Mouse (Mus musculus): ENCODE data around the gene Atp6v1e1. TPM values are rescaled to one million over a fixed set of nuclear protein-coding genes. Genes with fewer than 3 reads are reported as not detected.

Gene Atp6v1e1
- total RNA-seq, 1 experiment = 126 TPM

GRCm38 (mm10) chr6:120798905-120799304, 23.7 kb downstream of the Atp6v1e1 start:
- peaks cover 73% of the 10 kb centered on the region for H3K36me3 ChIP-seq (ENCODE audit: control insufficient read depth, insufficient read depth, low read length, poor library complexity, severe bottlenecking)
- DNase-seq (ENCODE audit: low read depth, low spot score) = no peak
- no peaks in the 10 kb centered on the region for H3K9me3 ChIP-seq (ENCODE audit: control insufficient read depth, insufficient read depth, low read depth, low read length)
- no peak overlapping the region for H3K9ac ChIP-seq (ENCODE audit: insufficient read depth, low read depth, low read length, poor library complexity, severe bottlenecking)
- in situ Hi-C loops (cut with MboI; ENCODE audit: low sequenced_read_pairs in 2 of 2, unreplicated experiment in 2 of 2) = no loop called here
- no peak overlapping the region for H3K27ac ChIP-seq (ENCODE audit: insufficient read depth, low read depth, low read length, poor library complexity, severe bottlenecking)
- no peak for TF ChIP-seq MAFK (IDR thresholded peaks at IDR 0.05; ENCODE audit: insufficient read depth, low read depth, low read length)
- H3K4me1 ChIP-seq (ENCODE audit: control insufficient read depth in 2 of 2, insufficient read depth in 2 of 2, low read length in 2 of 2, poor library complexity in 1 of 2) = no peaks in the 10 kb centered on the region
- no peak overlapping the region for H3K4me3 ChIP-seq (ENCODE audit: insufficient read depth in 1 of 2, low read depth in 1 of 2, low read length in 2 of 2, poor library complexity in 1 of 2, severe bottlenecking in 1 of 2)

- H3K27ac ChIP-seq (ENCODE audit: insufficient read depth, low read depth, low read length, poor library complexity, severe bottlenecking) = no peak overlapping the region
- no peak for DNase-seq (ENCODE audit: low read depth, low spot score)
- no peaks in the 10 kb centered on the region for H3K9me3 ChIP-seq (ENCODE audit: control insufficient read depth, insufficient read depth, low read depth, low read length)
- H3K9ac ChIP-seq (ENCODE audit: insufficient read depth, low read depth, low read length, poor library complexity, severe bottlenecking) = no peak overlapping the region
- no peak overlapping the region for H3K4me3 ChIP-seq (ENCODE audit: insufficient read depth in 1 of 2, low read depth in 1 of 2, low read length in 2 of 2, poor library complexity in 1 of 2, severe bottlenecking in 1 of 2)
- H3K4me1 ChIP-seq (ENCODE audit: control insufficient read depth in 2 of 2, insufficient read depth in 2 of 2, low read length in 2 of 2, poor library complexity in 1 of 2) = no peaks in the 10 kb centered on the region
- peaks cover 71% of the 10 kb centered on the region for H3K36me3 ChIP-seq (ENCODE audit: control insufficient read depth, insufficient read depth, low read length, poor library complexity, severe bottlenecking)
- in situ Hi-C loops (cut with MboI; ENCODE audit: low sequenced_read_pairs in 2 of 2, unreplicated experiment in 2 of 2) = no loop called here
- TF ChIP-seq ZC3H11A (IDR thresholded peaks at IDR 0.05; ENCODE audit: borderline replicate concordance, low read depth, low read length) = no peak
- TF ChIP-seq CHD2 (IDR thresholded peaks at IDR 0.05; ENCODE audit: low read depth, low read length) = no peak
- no peak for TF ChIP-seq MAFK (IDR thresholded peaks at IDR 0.05; ENCODE audit: insufficient read depth, low read depth, low read length)
- no peak for TF ChIP-seq HCFC1 (IDR thresholded peaks at IDR 0.05; ENCODE audit: borderline replicate concordance, insufficient read depth, low read length)
- no peak for TF ChIP-seq ZNF384 (IDR thresholded peaks at IDR 0.05; ENCODE audit: low read depth, low read length)
Observed at GRCm38 (mm10) chr6:120798019-120798418, 24.6 kb downstream of the Atp6v1e1 start.

- Histone ChIP-seq H3K27ac (ENCODE audit: insufficient read depth, low read depth, low read length, poor library complexity, severe bottlenecking) (no peak overlapping the region), H3K9me3 (ENCODE audit: control insufficient read depth, insufficient read depth, low read depth, low read length) (no peaks in the 10 kb centered on the region), H3K9ac (ENCODE audit: insufficient read depth, low read depth, low read length, poor library complexity, severe bottlenecking) (no peak overlapping the region), H3K4me3 (ENCODE audit: insufficient read depth in 1 of 2, low read depth in 1 of 2, low read length in 2 of 2, poor library complexity in 1 of 2, severe bottlenecking in 1 of 2) (no peak overlapping the region), H3K4me1 (ENCODE audit: control insufficient read depth in 2 of 2, insufficient read depth in 2 of 2, low read length in 2 of 2, poor library complexity in 1 of 2) (no peaks in the 10 kb centered on the region), H3K36me3 (ENCODE audit: control insufficient read depth, insufficient read depth, low read length, poor library complexity, severe bottlenecking) (peaks cover 70% of the 10 kb centered on the region)
- DNase-seq (ENCODE audit: low read depth, low spot score) = no peak
- TF ChIP-seq HCFC1 (IDR thresholded peaks at IDR 0.05; ENCODE audit: borderline replicate concordance, insufficient read depth, low read length) (no peak), MAFK (IDR thresholded peaks at IDR 0.05; ENCODE audit: insufficient read depth, low read depth, low read length) (no peak), CHD2 (IDR thresholded peaks at IDR 0.05; ENCODE audit: low read depth, low read length) (no peak), ZNF384 (IDR thresholded peaks at IDR 0.05; ENCODE audit: low read depth, low read length) (no peak), ZC3H11A (IDR thresholded peaks at IDR 0.05; ENCODE audit: borderline replicate concordance, low read depth, low read length) (no peak)
- in situ Hi-C loops (cut with MboI; ENCODE audit: low sequenced_read_pairs in 2 of 2, unreplicated experiment in 2 of 2) = no loop called here
Observed at GRCm38 (mm10) chr6:120796111-120796510, 26.5 kb downstream of the Atp6v1e1 start.

GRCm38 (mm10) chr6:120795422-120796086, 27.0 kb downstream of the Atp6v1e1 start:
- Histone ChIP-seq H3K4me3 (ENCODE audit: insufficient read depth in 1 of 2, low read depth in 1 of 2, low read length in 2 of 2, poor library complexity in 1 of 2, severe bottlenecking in 1 of 2) (no peak overlapping the region), H3K9me3 (ENCODE audit: control insufficient read depth, insufficient read depth, low read depth, low read length) (no peaks in the 10 kb centered on the region), H3K27ac (ENCODE audit: insufficient read depth, low read depth, low read length, poor library complexity, severe bottlenecking) (no peak overlapping the region), H3K9ac (ENCODE audit: insufficient read depth, low read depth, low read length, poor library complexity, severe bottlenecking) (no peak overlapping the region), H3K36me3 (ENCODE audit: control insufficient read depth, insufficient read depth, low read length, poor library complexity, severe bottlenecking) (peaks cover 64% of the 10 kb centered on the region), H3K4me1 (ENCODE audit: control insufficient read depth in 2 of 2, insufficient read depth in 2 of 2, low read length in 2 of 2, poor library complexity in 1 of 2) (no peaks in the 10 kb centered on the region)
- no peak for DNase-seq (ENCODE audit: low read depth, low spot score)
- in situ Hi-C loops (cut with MboI; ENCODE audit: low sequenced_read_pairs in 2 of 2, unreplicated experiment in 2 of 2) = no loop called here
- TF ChIP-seq CHD2 (IDR thresholded peaks at IDR 0.05; ENCODE audit: low read depth, low read length) (no peak), ZC3H11A (IDR thresholded peaks at IDR 0.05; ENCODE audit: borderline replicate concordance, low read depth, low read length) (no peak), MAFK (IDR thresholded peaks at IDR 0.05; ENCODE audit: insufficient read depth, low read depth, low read length) (no peak), HCFC1 (IDR thresholded peaks at IDR 0.05; ENCODE audit: borderline replicate concordance, insufficient read depth, low read length) (no peak), ZNF384 (IDR thresholded peaks at IDR 0.05; ENCODE audit: low read depth, low read length) (no peak)

DNA sequence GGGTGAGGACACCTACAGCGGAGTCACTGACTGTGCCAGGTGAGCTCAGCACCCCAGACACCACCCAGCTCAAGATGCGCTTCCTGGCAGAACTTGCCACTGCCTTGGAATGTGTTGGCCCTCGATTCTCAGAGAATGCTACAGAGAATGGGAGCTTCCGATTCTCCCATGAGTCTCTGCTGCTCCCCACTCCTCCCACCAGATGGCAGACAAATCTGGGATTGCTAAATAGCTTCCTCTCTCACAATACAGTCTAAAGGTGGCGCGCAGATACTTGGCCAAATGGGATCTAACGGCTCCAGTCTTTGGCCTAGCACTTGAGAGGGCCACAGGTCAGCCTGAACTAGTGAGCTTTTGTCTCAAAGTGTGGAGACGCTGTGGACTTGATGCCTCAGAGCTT, 29.6 kb downstream of the Atp6v1e1 start:
- H3K4me1 ChIP-seq (ENCODE audit: control insufficient read depth in 2 of 2, insufficient read depth in 2 of 2, low read length in 2 of 2, poor library complexity in 1 of 2) = peaks cover 0 to 2% of the 10 kb centered on the region in 2 experiments; a peak in 1 of 4 replicates
- H3K27ac ChIP-seq (ENCODE audit: insufficient read depth, low read depth, low read length, poor library complexity, severe bottlenecking) = no peak overlapping the region
- DNase-seq (ENCODE audit: low read depth, low spot score) = no peak
- H3K4me3 ChIP-seq (ENCODE audit: insufficient read depth in 1 of 2, low read depth in 1 of 2, low read length in 2 of 2, poor library complexity in 1 of 2, severe bottlenecking in 1 of 2) = no peak overlapping the region
- no peak overlapping the region for H3K9ac ChIP-seq (ENCODE audit: insufficient read depth, low read depth, low read length, poor library complexity, severe bottlenecking)
- H3K36me3 ChIP-seq (ENCODE audit: control insufficient read depth, insufficient read depth, low read length, poor library complexity, severe bottlenecking) = peaks cover 44% of the 10 kb centered on the region
- in situ Hi-C loops (cut with MboI; ENCODE audit: low sequenced_read_pairs in 2 of 2, unreplicated experiment in 2 of 2) = no loop called here
- TF ChIP-seq MAFK (IDR thresholded peaks at IDR 0.05; ENCODE audit: insufficient read depth, low read depth, low read length) (no peak), HCFC1 (IDR thresholded peaks at IDR 0.05; ENCODE audit: borderline replicate concordance, insufficient read depth, low read length) (no peak), CHD2 (IDR thresholded peaks at IDR 0.05; ENCODE audit: low read depth, low read length) (no peak), ZNF384 (IDR thresholded peaks at IDR 0.05; ENCODE audit: low read depth, low read length) (no peak), ZC3H11A (IDR thresholded peaks at IDR 0.05; ENCODE audit: borderline replicate concordance, low read depth, low read length) (no peak)
- H3K9me3 ChIP-seq (ENCODE audit: control insufficient read depth, insufficient read depth, low read depth, low read length) = no peaks in the 10 kb centered on the region
